Mouse (Mus musculus): ENCODE measurements around the gene Asgr1. TPM values are rescaled to one million over a fixed set of nuclear protein-coding genes. Genes with fewer than 3 reads are reported as not detected.
"Not testable (repeated sequence)": the region's sequence is repeated elsewhere in the genome, so short reads cannot be mapped to it uniquely, and the experiment has no call there.

Gene Asgr1
- polyA plus RNA-seq, 1 experiment from 2014 or later, result 7.3 TPM

DNA sequence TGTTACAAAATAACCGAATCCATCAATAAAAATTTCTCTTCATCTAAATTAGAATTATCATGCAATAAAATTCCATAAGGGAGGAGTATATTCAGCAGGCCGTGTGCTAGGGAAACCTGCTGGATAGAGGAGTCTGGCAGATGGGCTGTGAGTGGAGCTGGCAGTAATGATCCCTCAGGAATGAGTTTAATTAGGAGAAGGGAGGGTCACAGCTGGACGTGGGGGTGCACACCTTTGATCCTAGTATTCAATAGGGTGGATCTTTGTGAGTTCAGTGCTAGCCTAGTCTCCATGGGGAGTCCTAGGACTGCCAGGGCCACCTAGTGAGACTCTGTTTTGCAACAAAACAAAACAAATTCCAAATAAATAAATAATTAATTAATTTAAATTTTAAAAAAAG lies 14.4 kb downstream of the Asgr1 start:
- ATAC-seq (ENCODE audit: insufficient read depth), result no peak
- H3K4me2 ChIP-seq, result no peak overlapping the region
- H3K36me3 ChIP-seq (replicated peaks), result no peaks in the 10 kb centered on the region
- no peaks in the 10 kb centered on the region for H3K27me3 ChIP-seq
- no peak overlapping the region for H3K27ac ChIP-seq (replicated peaks)
- H3K9ac ChIP-seq, result no peak overlapping the region
- 46% methylated on average over 3 of the region's 3 CpGs for WGBS (ENCODE audit: insufficient replicate concordance)
- no peak overlapping the region for H3K4me3 ChIP-seq (replicated peaks)
- H3K4me1 ChIP-seq (replicated peaks), result no peaks in the 10 kb centered on the region
- no peaks in the 10 kb centered on the region for H3K9me3 ChIP-seq (replicated peaks)

DNA sequence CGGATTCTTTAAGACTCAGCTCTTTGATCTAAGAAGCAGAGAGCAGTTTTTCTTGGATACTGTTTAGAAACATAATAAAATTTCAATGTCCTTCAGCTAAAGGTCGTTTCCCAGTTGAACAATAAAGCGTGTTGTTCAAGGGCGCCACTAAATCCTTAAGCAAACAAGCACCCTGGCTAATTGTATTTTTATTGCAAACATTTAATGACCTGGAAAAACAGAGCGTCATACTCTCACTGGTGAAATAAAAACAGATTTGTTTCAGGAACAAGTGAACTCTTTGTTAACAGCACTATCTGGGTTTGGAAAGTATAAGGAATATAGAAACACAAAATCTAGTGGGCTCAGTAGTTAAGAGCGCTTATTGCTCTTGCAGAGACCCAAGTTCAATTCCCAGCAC lies 16.2 kb downstream of the Asgr1 start:
- 61% methylated on average over 6 of the region's 6 CpGs for WGBS (ENCODE audit: insufficient replicate concordance)
- H3K4me3 ChIP-seq (replicated peaks), result no peak overlapping the region
- H3K4me2 ChIP-seq, result no peak overlapping the region
- no peak overlapping the region for H3K9ac ChIP-seq
- H3K4me1 ChIP-seq (replicated peaks), result peaks cover 10% of the 10 kb centered on the region
- ATAC-seq (ENCODE audit: insufficient read depth), result no peak
- H3K27ac ChIP-seq (replicated peaks), result no peak overlapping the region
- H3K27me3 ChIP-seq, result 0 out of 2 replicates have a peak, but pooled peaks cover 6% of the 10 kb centered on the region
- no peaks in the 10 kb centered on the region for H3K9me3 ChIP-seq (replicated peaks)
- no peaks in the 10 kb centered on the region for H3K36me3 ChIP-seq (replicated peaks)

DNA sequence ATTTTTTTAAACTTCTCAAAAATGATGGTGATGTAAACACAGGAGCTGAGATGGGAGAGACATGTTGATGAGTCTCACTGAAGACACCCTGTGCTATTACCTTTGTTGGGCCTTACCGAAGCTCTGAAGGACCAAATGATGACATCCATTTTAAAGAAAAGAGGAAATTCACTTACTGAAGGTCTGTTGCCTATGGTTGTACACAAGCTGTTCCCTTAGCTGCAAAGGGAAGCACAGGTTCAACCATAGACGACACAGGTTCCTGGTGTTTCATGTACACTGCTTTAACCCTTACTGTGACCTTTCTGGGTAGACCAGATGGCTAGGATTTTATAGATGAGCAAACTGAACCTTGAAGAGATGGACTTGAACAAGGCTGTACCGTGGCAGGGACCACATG lies 16.7 kb downstream of the Asgr1 start:
- H3K4me2 ChIP-seq; H3K4me3 ChIP-seq (replicated peaks); H3K9me3 ChIP-seq (replicated peaks); H3K36me3 ChIP-seq (replicated peaks); H3K27ac ChIP-seq (replicated peaks); ATAC-seq (ENCODE audit: insufficient read depth); H3K9ac ChIP-seq; H3K27me3 ChIP-seq: not testable (repeated sequence)
- 35% methylated on average over 3 of the region's 3 CpGs for WGBS (ENCODE audit: insufficient replicate concordance)
- peaks cover 16% of the 10 kb centered on the region for H3K4me1 ChIP-seq (replicated peaks)

DNA sequence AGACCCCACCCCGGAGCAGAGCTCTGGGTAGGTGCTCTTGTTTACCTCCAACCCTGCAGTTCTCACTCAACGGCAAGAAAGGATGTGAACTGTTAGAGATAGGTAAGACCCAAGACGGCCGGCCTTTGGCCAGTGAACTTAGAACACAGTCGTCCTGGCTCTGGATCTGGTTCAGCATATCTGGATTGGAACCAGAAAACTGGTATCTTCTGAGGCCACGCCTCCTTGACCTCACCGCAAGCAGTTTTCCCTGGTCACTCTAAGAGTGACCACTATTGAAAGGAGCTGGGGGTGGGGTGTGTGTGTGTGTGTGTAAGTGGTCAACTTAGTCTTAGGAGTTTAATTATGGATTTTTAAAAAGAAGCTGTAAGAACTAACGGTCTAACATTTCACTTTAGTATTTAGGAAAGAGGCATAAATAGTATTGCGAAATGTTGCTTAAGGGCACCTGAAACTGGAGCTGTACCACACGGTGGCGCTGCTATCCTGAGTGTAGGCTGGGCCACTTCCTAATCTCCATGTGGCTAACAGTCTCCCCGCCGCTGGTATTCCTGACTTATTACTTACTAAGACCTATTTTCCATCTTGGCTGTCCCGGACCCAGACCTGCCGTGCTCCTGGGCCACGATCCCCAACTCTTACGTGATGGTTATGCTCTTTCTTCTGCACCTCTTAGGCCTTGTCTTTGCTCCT lies 20.6 kb downstream of the Asgr1 start:
- ATAC-seq (ENCODE audit: insufficient read depth), result no peak
- H3K9me3 ChIP-seq (replicated peaks), result no peaks in the 10 kb centered on the region
- WGBS (ENCODE audit: insufficient replicate concordance), result 29% methylated on average over 17 of the region's 17 CpGs
- H3K4me2 ChIP-seq, result peak overlapping the region; percentile 51
- H3K4me1 ChIP-seq (replicated peaks), result peaks cover 45% of the 10 kb centered on the region
- H3K36me3 ChIP-seq (replicated peaks), result no peaks in the 10 kb centered on the region
- H3K4me3 ChIP-seq (replicated peaks), result no peak overlapping the region
- peak overlapping the region; percentile 78 for H3K27ac ChIP-seq (replicated peaks)
- H3K9ac ChIP-seq, result no peak overlapping the region
- 0 out of 2 replicates have a peak, but pooled peaks cover 6% of the 10 kb centered on the region for H3K27me3 ChIP-seq

DNA sequence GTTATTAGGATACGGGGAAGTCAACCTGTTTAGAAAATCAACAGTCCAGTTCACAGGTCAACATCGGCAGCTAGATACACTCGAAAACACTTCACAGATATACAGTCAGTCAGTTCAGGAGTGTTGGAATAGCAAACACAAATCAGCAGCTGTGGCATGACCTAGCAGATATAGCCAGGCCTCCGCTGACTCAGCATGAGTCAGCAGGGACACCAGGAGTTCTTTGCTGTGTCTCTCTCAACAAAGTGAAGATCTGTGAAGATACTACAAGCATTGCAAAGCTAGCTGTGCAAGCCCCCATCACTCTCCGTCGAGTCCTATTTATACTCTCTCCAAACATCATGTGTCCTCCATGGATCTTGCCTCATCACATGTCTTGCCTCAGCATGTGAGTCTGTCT lies 21.7 kb downstream of the Asgr1 start:
- ATAC-seq (ENCODE audit: insufficient read depth), result peak; percentile 80
- Histone ChIP-seq H3K9me3 (replicated peaks) (no peaks in the 10 kb centered on the region), H3K36me3 (replicated peaks) (no peaks in the 10 kb centered on the region), H3K4me3 (replicated peaks) (no peak overlapping the region), H3K4me2 (peak overlapping the region; percentile 51), H3K9ac (no peak overlapping the region), H3K4me1 (replicated peaks) (peaks cover 51% of the 10 kb centered on the region), H3K27me3 (0 out of 2 replicates have a peak, but pooled peaks cover 7% of the 10 kb centered on the region), H3K27ac (replicated peaks) (peak overlapping the region; percentile 78)
- WGBS (ENCODE audit: insufficient replicate concordance), result 53% methylated on average over 6 of the region's 6 CpGs

DNA sequence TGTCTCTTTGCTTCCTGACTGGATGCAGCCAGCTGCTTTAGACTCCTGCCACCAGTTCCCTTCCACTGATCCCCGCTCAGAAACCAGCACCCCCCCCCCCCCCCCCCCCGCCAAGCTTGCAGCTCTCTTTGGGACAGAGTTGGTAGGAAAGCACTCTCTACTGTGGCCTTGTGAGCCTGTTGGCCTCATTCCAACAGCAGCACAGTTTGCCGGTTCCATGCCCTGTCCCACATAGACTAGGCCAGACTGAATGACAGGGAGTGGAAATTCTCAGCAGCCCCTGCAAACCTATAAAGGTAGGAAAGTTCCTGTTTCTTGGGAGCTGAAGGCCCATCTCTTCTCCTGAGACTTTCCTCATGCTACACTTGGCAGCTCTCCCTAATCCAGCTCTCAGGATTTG lies 23.6 kb downstream of the Asgr1 start:
- Histone ChIP-seq H3K27ac (replicated peaks) (no peak overlapping the region), H3K4me2 (no peak overlapping the region), H3K4me3 (replicated peaks) (no peak overlapping the region), H3K36me3 (replicated peaks) (no peaks in the 10 kb centered on the region), H3K9me3 (replicated peaks) (no peaks in the 10 kb centered on the region), H3K9ac (no peak overlapping the region), H3K27me3 (peaks cover 15% of the 10 kb centered on the region; the same call in 1 of the 2 replicates), H3K4me1 (replicated peaks) (peaks cover 51% of the 10 kb centered on the region)
- ATAC-seq (ENCODE audit: insufficient read depth), result no peak
- 64% methylated on average over 2 of the region's 3 CpGs for WGBS (ENCODE audit: insufficient replicate concordance)

DNA sequence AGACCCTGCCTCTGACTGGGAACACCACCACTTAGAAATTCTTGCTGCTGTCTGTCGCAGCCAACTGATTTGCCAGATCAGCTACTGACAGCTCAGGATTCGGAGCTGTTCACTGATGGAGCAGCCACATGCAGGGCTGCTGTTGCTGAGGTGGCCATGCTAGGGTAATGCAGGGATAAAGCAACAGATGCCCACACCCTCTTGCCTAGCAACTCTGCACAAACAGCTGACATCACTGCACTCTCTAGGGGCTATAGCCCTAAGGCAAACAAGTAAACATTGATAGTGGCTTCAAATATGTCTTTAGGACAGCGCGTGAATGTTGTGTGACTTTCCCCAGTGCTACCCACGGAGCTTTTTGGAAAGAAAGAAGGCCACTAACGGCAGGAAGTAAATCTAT lies 25.3 kb downstream of the Asgr1 start:
- 58% methylated on average over 6 of the region's 6 CpGs for WGBS (ENCODE audit: insufficient replicate concordance)
- peak; percentile 43; the same call in 1 of the 2 replicates for ATAC-seq (ENCODE audit: insufficient read depth)
- H3K9me3 ChIP-seq (replicated peaks), result no peaks in the 10 kb centered on the region
- no peak overlapping the region for H3K4me2 ChIP-seq
- no peak overlapping the region for H3K9ac ChIP-seq
- H3K4me1 ChIP-seq (replicated peaks), result peaks cover 49% of the 10 kb centered on the region
- no peak overlapping the region for H3K27ac ChIP-seq (replicated peaks)
- no peaks in the 10 kb centered on the region for H3K36me3 ChIP-seq (replicated peaks)
- H3K4me3 ChIP-seq (replicated peaks), result no peak overlapping the region
- peaks cover 9% of the 10 kb centered on the region; the same call in 1 of the 2 replicates for H3K27me3 ChIP-seq

DNA sequence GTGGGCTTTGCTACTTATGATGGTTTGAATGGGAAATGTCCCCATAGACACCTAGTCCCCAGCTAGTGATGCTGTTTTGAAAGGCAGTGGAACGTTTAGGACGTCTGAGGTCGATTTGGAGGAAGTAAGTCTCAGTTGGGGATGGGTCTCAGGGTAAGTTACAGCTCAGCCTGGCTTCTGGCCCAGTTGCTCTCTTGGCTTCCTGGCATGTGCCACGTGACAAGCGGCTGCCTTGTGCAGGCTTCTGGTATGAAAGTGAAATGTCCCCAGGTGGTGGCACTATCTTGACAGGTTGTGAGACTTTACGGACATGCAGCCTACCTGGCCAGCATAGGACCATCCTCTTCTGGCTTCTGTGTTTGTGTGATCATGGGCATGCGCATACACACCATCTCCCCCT lies 26.0 kb downstream of the Asgr1 start:
- Histone ChIP-seq H3K9ac (no peak overlapping the region), H3K36me3 (replicated peaks) (no peaks in the 10 kb centered on the region), H3K4me2 (no peak overlapping the region), H3K4me3 (replicated peaks) (no peak overlapping the region), H3K27ac (replicated peaks) (no peak overlapping the region), H3K4me1 (replicated peaks) (peaks cover 42% of the 10 kb centered on the region), H3K9me3 (replicated peaks) (no peaks in the 10 kb centered on the region), H3K27me3 (peaks cover 9% of the 10 kb centered on the region; the same call in 1 of the 2 replicates)
- 36% methylated on average over 7 of the region's 7 CpGs for WGBS (ENCODE audit: insufficient replicate concordance)
- ATAC-seq (ENCODE audit: insufficient read depth), result no peak

DNA sequence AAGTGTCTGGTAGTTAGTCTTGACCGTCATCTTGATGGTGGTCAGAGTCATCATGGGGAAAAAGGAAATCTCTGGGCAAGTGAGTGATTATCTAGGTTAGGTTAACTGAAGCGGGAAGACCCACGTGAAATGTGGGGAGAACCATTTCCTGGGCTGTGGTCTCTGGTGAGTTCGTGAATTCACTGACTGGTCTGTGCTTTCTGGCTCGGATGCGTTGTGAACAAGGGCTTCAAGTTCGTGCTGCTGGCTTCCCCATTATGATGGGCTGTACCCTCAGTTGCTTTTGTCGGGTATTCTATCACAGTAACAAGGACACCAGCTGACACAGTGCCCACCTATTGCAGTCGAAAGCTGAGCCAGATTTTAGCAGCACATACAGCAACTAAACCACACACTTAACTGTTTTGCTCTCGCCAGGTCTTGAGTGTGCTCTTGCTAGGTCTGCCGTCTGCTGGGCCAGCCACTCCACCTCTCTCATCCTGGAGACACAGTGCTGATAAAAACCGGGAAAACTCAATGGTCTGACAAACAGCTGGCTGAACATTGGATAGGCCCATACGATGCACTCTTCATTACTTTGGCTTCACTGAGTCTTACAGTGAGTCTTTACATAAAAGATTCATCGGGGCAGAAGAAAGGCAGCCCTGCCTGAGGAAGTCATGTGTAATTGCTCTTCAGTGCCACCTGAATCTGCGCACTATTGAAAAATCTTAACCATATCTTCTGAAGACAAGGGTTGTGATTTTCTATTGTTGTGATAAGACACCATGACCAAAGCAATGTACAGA lies 27.1 kb downstream of the Asgr1 start:
- WGBS (ENCODE audit: insufficient replicate concordance), result 36% methylated on average over 15 of the region's 15 CpGs
- Histone ChIP-seq H3K9me3 (replicated peaks) (no peaks in the 10 kb centered on the region), H3K27me3 (peaks cover 9% of the 10 kb centered on the region; the same call in 1 of the 2 replicates), H3K4me1 (replicated peaks) (peaks cover 31% of the 10 kb centered on the region), H3K36me3 (replicated peaks) (no peaks in the 10 kb centered on the region), H3K4me2 (no peak overlapping the region), H3K4me3 (replicated peaks) (no peak overlapping the region), H3K9ac (no peak overlapping the region), H3K27ac (replicated peaks) (no peak overlapping the region)
- no peak for ATAC-seq (ENCODE audit: insufficient read depth)

DNA sequence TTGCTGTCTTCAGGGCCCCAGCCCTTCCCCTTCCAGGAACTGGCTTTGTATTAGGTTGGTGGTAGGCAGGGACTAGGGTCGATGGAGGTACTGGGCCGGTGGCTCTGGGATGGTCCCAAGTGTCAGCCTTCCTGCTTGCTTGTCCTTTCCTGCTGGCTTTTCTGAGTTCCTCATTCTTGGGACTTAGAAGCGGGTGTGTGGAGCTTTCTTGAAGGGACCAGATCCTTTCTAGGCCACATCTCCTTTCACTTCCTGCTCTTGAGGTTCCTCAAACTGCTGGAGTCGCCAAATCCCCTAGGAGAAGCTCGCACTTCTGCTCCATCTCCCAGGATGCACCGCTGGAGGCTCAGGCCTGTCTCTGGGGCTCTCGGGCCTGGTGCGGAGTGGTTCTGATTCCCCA lies 30.7 kb downstream of the Asgr1 start:
- no peak overlapping the region for H3K4me3 ChIP-seq (replicated peaks)
- no peaks in the 10 kb centered on the region for H3K36me3 ChIP-seq (replicated peaks)
- 39% methylated on average over 8 of the region's 8 CpGs for WGBS (ENCODE audit: insufficient replicate concordance)
- peaks cover 6% of the 10 kb centered on the region; the same call in 1 of the 2 replicates for H3K4me1 ChIP-seq (replicated peaks)
- H3K9me3 ChIP-seq (replicated peaks), result no peaks in the 10 kb centered on the region
- no peak for ATAC-seq (ENCODE audit: insufficient read depth)
- H3K27ac ChIP-seq (replicated peaks), result no peak overlapping the region
- no peak overlapping the region for H3K4me2 ChIP-seq
- no peak overlapping the region for H3K9ac ChIP-seq
- H3K27me3 ChIP-seq, result peaks cover 9% of the 10 kb centered on the region; the same call in 1 of the 2 replicates

DNA sequence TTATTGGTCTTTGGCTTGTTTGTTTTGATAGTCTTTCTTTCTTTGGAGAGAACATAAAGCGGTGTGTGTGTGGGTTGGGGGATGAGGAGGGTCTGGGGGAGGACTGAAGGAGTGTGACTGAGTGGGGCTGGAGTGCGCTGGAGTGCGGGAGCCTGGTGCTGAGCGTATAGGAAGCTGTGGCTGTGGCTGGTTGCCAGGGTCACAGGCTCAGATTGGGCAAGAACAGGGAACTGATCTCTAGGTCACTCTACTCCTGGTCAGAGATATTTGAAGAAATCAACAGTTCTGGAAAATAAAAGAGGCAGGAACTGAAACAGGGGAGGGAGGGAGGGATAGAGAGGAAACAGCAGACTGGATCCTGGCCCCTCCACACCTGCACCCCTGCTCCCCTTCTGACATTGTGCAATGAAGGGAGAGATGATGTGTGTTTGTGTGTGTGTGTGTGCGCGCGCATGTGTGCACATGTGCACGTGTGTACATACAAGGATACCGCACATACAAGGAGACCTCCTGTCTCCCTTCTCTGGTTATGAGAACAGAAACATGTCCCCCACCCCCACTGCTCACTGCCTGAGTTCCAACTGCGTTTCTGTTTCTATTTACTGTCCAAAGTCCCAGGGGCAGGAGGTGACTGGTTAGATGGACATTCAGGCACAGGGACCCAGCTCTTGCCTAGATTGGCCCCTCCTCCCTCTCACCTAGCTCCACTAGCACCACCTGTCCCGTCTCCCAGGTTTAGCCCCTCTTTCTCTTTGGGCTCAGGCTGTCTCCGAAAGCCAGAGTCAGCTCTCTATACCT lies 38.3 kb downstream of the Asgr1 start, which contains the start of gene Asgr2:
Gene Asgr2 (plus strand): TSS at position 659 of the 798 bp plus-strand sequence.
- Histone ChIP-seq H3K4me3 (replicated peaks) (no peak within 1 kb of the TSS), H3K27ac (replicated peaks) (peak within 1 kb of the TSS; percentile 76)

More for the DNA sequence above, 38.3 kb downstream of the Asgr1 start, which contains the start of gene Asgr2:
- 42% methylated on average over 12 of the region's 12 CpGs for WGBS (ENCODE audit: insufficient replicate concordance)
- Histone ChIP-seq H3K4me1 (replicated peaks) (0 out of 2 replicates have a peak, but pooled peaks cover 3% of the 10 kb centered on the region), H3K4me2 (peak within 1 kb of the TSS; percentile 50), H3K9me3 (replicated peaks) (no peaks in the 10 kb centered on the region), H3K9ac (no peak within 1 kb of the TSS), H3K36me3 (replicated peaks) (no peaks in the 10 kb centered on the region), H3K27me3 (no peaks in the 10 kb centered on the region)
- peak; percentile 85 for ATAC-seq (ENCODE audit: insufficient read depth)

All from liver, embryonic 15.5 days (tissue).